Mouse (Mus musculus) limb, embryonic 14.5 days (tissue): ENCODE data around the gene Hlcs. TPM values are rescaled to one million over a fixed set of nuclear protein-coding genes. Genes with fewer than 3 reads are reported as not detected.
A peak's percentile ranks its signal among the peaks of the same experiment; 100 is the strongest.

Experiments
- ATAC-seq: fragments of 200-750 bp; cut with Nextera tagmentation; 2 replicates; pipeline ENCODE4 v1.8.0; 2017; ENCODE audit warnings: low read depth, moderate number of reproducible peaks, moderate TSS enrichment; ENCODE audit not compliant: low FRiP score
- DNase-seq: peaks from one replicate; pipeline ENCODE4 v3.0.0-alpha.2; 2015; ENCODE audit warnings: low spot score
- H3K27ac ChIP-seq: fragments of 300-500 bp; sonication (generic); replicated peaks from 2 replicates; pipeline ENCODE4 v1.5.1; 2014; ENCODE audit warnings: low read depth, mild to moderate bottlenecking, low read length, moderate library complexity, mixed read lengths
- H3K27me3 ChIP-seq: fragments of 300-500 bp; sonication (generic); 2 replicates; pipeline ENCODE4 v1.6.1; 2014; ENCODE audit warnings: low read length, mixed read lengths; ENCODE audit not compliant: control insufficient read depth, insufficient read depth
- H3K36me3 ChIP-seq: fragments of 300-500 bp; sonication (generic); 2 replicates; pipeline ENCODE4 v1.6.1; 2014; ENCODE audit warnings: mild to moderate bottlenecking, low read length, moderate library complexity, mixed read lengths; ENCODE audit not compliant: control insufficient read depth, insufficient read depth
- H3K4me1 ChIP-seq: fragments of 300-500 bp; sonication (generic); 2 replicates; pipeline ENCODE4 v1.6.1; 2014; ENCODE audit warnings: antibody characterized with exemption, low read length, mixed read lengths; ENCODE audit not compliant: control insufficient read depth, insufficient read depth
- H3K4me2 ChIP-seq: fragments of 300-500 bp; sonication (generic); replicated peaks from 2 replicates; pipeline ENCODE4 v1.6.1; 2014; ENCODE audit warnings: low read depth, mild to moderate bottlenecking, low read length, moderate library complexity; ENCODE audit not compliant: severe bottlenecking
- H3K4me3 ChIP-seq: fragments of 300-500 bp; sonication (generic); replicated peaks from 2 replicates; pipeline ENCODE4 v1.5.1; 2014; ENCODE audit warnings: low read length
- H3K9ac ChIP-seq: fragments of 300-500 bp; sonication (generic); 2 replicates; pipeline ENCODE4 v1.6.1; 2014; ENCODE audit warnings: mild to moderate bottlenecking, low read depth, low read length, moderate library complexity; ENCODE audit not compliant: severe bottlenecking
- H3K9me3 ChIP-seq: fragments of 300-500 bp; sonication (generic); 2 replicates; pipeline ENCODE4 v1.6.1; 2016; ENCODE audit warnings: low read length; ENCODE audit not compliant: control insufficient read depth
- POLR2A ChIP-seq: fragments of 200-500 bp; IDR thresholded peaks from 2 replicates; pipeline ENCODE4 v1.8.0; 2012; ENCODE audit warnings: inconsistent platforms, mild to moderate bottlenecking, moderate library complexity, borderline replicate concordance; ENCODE audit not compliant: insufficient read depth, insufficient read length; ENCODE audit errors: extremely low read depth
- WGBS: fragments of 180-500 bp; shearing (Covaris S2); extraction: QIAGEN DNeasy Blood & Tissue Kit; methylation state at CpG from one replicate; pipeline ENCODE4 v1.1.7; 2014; 5-methylcytosine and 5-hydroxymethylcytosine counted together
- polyA plus RNA-seq, 2 experiments: library from polyadenylated mRNA; depleted of rRNA in 1 of 2; stranded (reverse) in 1 of 2; unstranded in 1 of 2; fragments of >200 nt; fragmentation: Nextera tagmentation in 1 of 2; extraction: Ambion mirVana in 1 of 2; gene quantifications; 2 replicates each; pipeline versions ENCODE4 v1.2.1 to v1.2.3; 2012 to 2014

Gene Hlcs
- polyA plus RNA-seq, 2 experiments = 6.3 to 7.1 TPM

- Histone ChIP-seq H3K36me3 (no peaks in the 10 kb centered on the region), H3K4me3 (no peak overlapping the region), H3K9me3 (no peaks in the 10 kb centered on the region), H3K27ac (no peak overlapping the region), H3K4me2 (no peak overlapping the region), H3K27me3 (peaks cover 7% of the 10 kb centered on the region; the same call in 1 of the 2 replicates), H3K9ac (no peak overlapping the region), H3K4me1 (peaks cover 14% of the 10 kb centered on the region)
- no peak for DNase-seq
- WGBS = 20% methylated on average over 5 of the region's 5 CpGs
- no peak for ATAC-seq
- TF ChIP-seq POLR2A = no peak
Observed at GRCm38 (mm10) chr16:94164978-94165377, 148.4 kb downstream of the Hlcs start.

DNA sequence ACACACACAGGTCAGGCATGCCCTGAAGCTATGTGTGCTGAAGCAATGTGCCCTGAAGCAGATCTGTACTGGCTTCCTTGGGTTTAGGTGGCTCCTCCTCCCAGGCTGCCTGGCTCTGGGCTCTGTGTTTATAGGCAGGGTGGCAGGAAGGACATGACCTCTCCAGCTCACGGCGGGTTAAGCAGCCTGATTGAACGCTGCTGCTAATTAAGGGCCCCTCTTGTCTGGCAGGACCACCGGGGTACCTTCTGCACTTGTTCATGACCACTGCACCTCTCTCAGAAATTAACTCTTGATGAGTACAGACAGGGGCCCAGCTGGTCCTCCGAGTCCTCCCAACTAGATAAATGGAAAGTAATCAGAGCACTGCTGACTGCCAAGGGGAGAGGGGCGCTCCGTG is 149.1 kb downstream of the Hlcs start:
- peaks cover 14% of the 10 kb centered on the region for H3K4me1 ChIP-seq
- ATAC-seq (no peak), DNase-seq (no peak)
- peaks cover 7% of the 10 kb centered on the region; the same call in 1 of the 2 replicates for H3K27me3 ChIP-seq
- WGBS = 5% methylated on average over 7 of the region's 7 CpGs
- no peaks in the 10 kb centered on the region for H3K9me3 ChIP-seq
- no peaks in the 10 kb centered on the region for H3K36me3 ChIP-seq
- no peak overlapping the region for H3K9ac ChIP-seq
- H3K27ac ChIP-seq = no peak overlapping the region
- no peak for TF ChIP-seq POLR2A
- no peak overlapping the region for H3K4me3 ChIP-seq
- no peak overlapping the region for H3K4me2 ChIP-seq

DNA sequence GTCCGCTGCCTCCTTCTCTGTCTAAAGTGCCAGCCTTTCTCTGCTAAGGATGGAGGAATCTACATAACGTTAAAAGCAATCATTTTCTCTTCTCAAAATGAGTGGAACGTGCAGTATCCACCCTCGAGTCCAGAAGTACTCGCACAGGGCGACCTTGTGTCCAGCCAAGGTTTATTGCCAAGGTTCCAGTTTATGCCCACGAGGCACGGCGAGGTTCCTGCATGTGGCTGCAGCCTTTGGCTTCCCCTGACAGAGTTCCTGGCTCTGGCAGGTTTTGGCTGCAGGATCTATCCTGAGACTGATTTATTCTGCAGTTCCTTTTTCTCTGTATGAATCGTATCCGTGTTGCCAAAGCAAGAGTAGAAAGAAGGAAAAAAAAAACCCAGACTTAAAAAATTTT is 150.3 kb downstream of the Hlcs start:
- no peak for DNase-seq
- TF ChIP-seq POLR2A = no peak

GRCm38 (mm10) chr16:94162000-94162399 is 151.4 kb downstream of the Hlcs start:
- H3K4me3 ChIP-seq = no peak overlapping the region
- H3K4me1 ChIP-seq = peaks cover 14% of the 10 kb centered on the region
- peaks cover 8% of the 10 kb centered on the region; the same call in 1 of the 2 replicates for H3K27me3 ChIP-seq
- H3K4me2 ChIP-seq = no peak overlapping the region
- 68% methylated on average over 6 of the region's 6 CpGs for WGBS
- H3K9ac ChIP-seq = no peak overlapping the region
- H3K36me3 ChIP-seq = no peaks in the 10 kb centered on the region
- no peak overlapping the region for H3K27ac ChIP-seq
- ATAC-seq = no peak
- DNase-seq = no peak
- H3K9me3 ChIP-seq = no peaks in the 10 kb centered on the region
- TF ChIP-seq POLR2A = no peak

More for the DNA sequence above, 150.3 kb downstream of the Hlcs start:
- no peak overlapping the region for H3K27ac ChIP-seq
- H3K9ac ChIP-seq = no peak overlapping the region
- H3K36me3 ChIP-seq = no peaks in the 10 kb centered on the region
- H3K4me1 ChIP-seq = peaks cover 14% of the 10 kb centered on the region
- 66% methylated on average over 11 of the region's 11 CpGs for WGBS
- H3K4me3 ChIP-seq = no peak overlapping the region
- H3K9me3 ChIP-seq = no peaks in the 10 kb centered on the region
- no peak for ATAC-seq
- H3K4me2 ChIP-seq = no peak overlapping the region
- peaks cover 7% of the 10 kb centered on the region; the same call in 1 of the 2 replicates for H3K27me3 ChIP-seq

- Histone ChIP-seq H3K4me3 (no peak overlapping the region), H3K4me1 (peaks cover 12% of the 10 kb centered on the region; the same call in 1 of the 2 replicates), H3K9ac (no peak overlapping the region), H3K36me3 (no peaks in the 10 kb centered on the region), H3K27me3 (peaks cover 25% of the 10 kb centered on the region; the same call in 1 of the 2 replicates), H3K27ac (no peak overlapping the region), H3K9me3 (no peaks in the 10 kb centered on the region), H3K4me2 (no peak overlapping the region)
- TF ChIP-seq POLR2A = no peak
- WGBS = 25% methylated on average over 8 of the region's 8 CpGs
- DNase-seq = no peak
- no peak for ATAC-seq
Observed at GRCm38 (mm10) chr16:94157819-94158218, 155.6 kb downstream of the Hlcs start.

- 49% methylated on average over 14 of the region's 14 CpGs for WGBS
- Histone ChIP-seq H3K9ac (no peak overlapping the region), H3K4me1 (peaks cover 28% of the 10 kb centered on the region), H3K27me3 (peaks cover 24% of the 10 kb centered on the region; the same call in 1 of the 2 replicates), H3K4me3 (no peak overlapping the region), H3K36me3 (no peaks in the 10 kb centered on the region), H3K4me2 (no peak overlapping the region), H3K27ac (no peak overlapping the region), H3K9me3 (no peaks in the 10 kb centered on the region)
- peak; percentile 62 for ATAC-seq
- peak; percentile 36 for DNase-seq
- TF ChIP-seq POLR2A = no peak
Observed at GRCm38 (mm10) chr16:94155041-94155653, 158.2 kb downstream of the Hlcs start.
